25 mouse cellular contexts compared by ENCODE assay signal in the genomic region with DNA sequence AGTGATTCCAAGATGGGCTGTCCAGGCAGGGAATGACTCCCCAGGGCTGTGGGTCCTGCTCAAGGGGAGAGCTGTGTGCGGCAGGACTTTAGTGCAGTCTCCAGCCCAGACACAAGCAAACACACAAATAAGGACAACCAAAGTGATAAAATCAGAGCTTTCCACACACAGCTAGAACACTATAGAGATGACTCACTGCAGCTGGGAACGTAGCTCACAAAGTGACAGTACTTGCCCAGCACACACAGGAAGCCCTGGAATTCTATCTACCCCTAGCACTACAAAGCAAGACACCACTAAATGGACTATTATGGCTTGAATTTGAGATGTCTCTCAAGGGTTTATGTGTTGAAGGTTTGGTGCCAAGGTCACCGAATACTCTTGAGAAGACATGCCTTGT.
"Had no signal": no experiment of that assay in that cellular context is flagged by ENCODE, and none has a peak within 500 bp of the region (broad histone marks: within the 10 kb centered on the region; RNA-seq: fewer than 3 reads in every experiment).

No protein-coding gene starts in this region.

- H3K4me1 ChIP-seq: heart, embryonic 15.5 days; hindbrain, embryonic 10.5 days; hindbrain, embryonic 12.5 days; intestine, embryonic 15.5 days; limb, embryonic 13.5 days; limb, embryonic 15.5 days; liver, embryonic 12.5 days had no signal

- H3K27ac ChIP-seq: gastrocnemius, adult 2 months; heart, adult 2 months; heart, embryonic 13.5 days; heart, embryonic 15.5 days; hindbrain, embryonic 10.5 days; hindbrain, embryonic 12.5 days; hindbrain, embryonic 14.5 days; intestine, embryonic 15.5 days; layer of hippocampus, adult 2 months; limb, embryonic 13.5 days; limb, embryonic 15.5 days; liver, embryonic 12.5 days; liver, embryonic 14.5 days had no signal

- H3K4me3 ChIP-seq: gastrocnemius, adult 2 months; heart, adult 2 months; heart, embryonic 13.5 days; heart, embryonic 15.5 days; hindbrain, embryonic 10.5 days; hindbrain, embryonic 12.5 days; intestine, embryonic 15.5 days; layer of hippocampus, adult 2 months; limb, embryonic 13.5 days; limb, embryonic 15.5 days; liver, embryonic 12.5 days had no signal

- H3K27me3 ChIP-seq: heart, embryonic 13.5 days; heart, embryonic 15.5 days; hindbrain, embryonic 12.5 days; intestine, embryonic 15.5 days; limb, embryonic 13.5 days; limb, embryonic 15.5 days; liver, embryonic 12.5 days had no signal

- DNase-seq: gastrocnemius, adult 2 months; gastrocnemius, postnatal 10 days; gastrocnemius, postnatal 25 days; heart, adult 2 months; heart, postnatal 14 days; heart, postnatal 4 days; kidney, adult 18-20 months; kidney, adult 8-10 months; kidney, postnatal 10 days; kidney, postnatal 25 days; kidney, postnatal 4 days; layer of hippocampus, adult 9-11 months; layer of hippocampus, postnatal 36 days; left cerebral cortex, postnatal 4 days had no signal

- H3K36me3 ChIP-seq: heart, embryonic 13.5 days; heart, embryonic 15.5 days; hindbrain, embryonic 10.5 days; hindbrain, embryonic 12.5 days; intestine, embryonic 15.5 days; limb, embryonic 13.5 days; limb, embryonic 15.5 days; liver, embryonic 12.5 days had no signal
